Mouse (Mus musculus): ENCODE results near the gene Nicn1.
A peak's percentile ranks its signal among the peaks of the same experiment; 100 is the strongest.

Gene Nicn1

GRCm38 (mm10) chr9:108337848-108338550 lies 47.8 kb downstream of the Nicn1 start:
- DNase-seq (ENCODE audit: low spot score in 2 of 2) = no peak

GRCm38 (mm10) chr9:108338551-108338885 lies 48.3 kb downstream of the Nicn1 start:
- no peak for DNase-seq (ENCODE audit: low spot score in 2 of 2)

GRCm38 (mm10) chr9:108338886-108339781 lies 48.9 kb downstream of the Nicn1 start, which contains the start of gene Gpx1:
Gene Gpx1, plus strand, starts transcription at chr9:108338903.
- peak; percentile 92 for DNase-seq (ENCODE audit: low spot score in 2 of 2)

GRCm38 (mm10) chr9:108339886-108340257 lies 49.6 kb downstream of the Nicn1 start:
- no peak for DNase-seq (ENCODE audit: low spot score in 2 of 2)

- no peak for DNase-seq (ENCODE audit: low spot score in 2 of 2)
These were observed 50.3 kb downstream of the Nicn1 start for GRCm38 (mm10) chr9:108340258-108341138.

GRCm38 (mm10) chr9:108341139-108341475 lies 50.9 kb downstream of the Nicn1 start:
- DNase-seq (ENCODE audit: low spot score in 2 of 2) = no peak

- DNase-seq (ENCODE audit: low spot score in 2 of 2) = no peak
These were observed 51.6 kb downstream of the Nicn1 start for GRCm38 (mm10) chr9:108341801-108342200.

GRCm38 (mm10) chr9:108342301-108342831 lies 52.1 kb downstream of the Nicn1 start:
- DNase-seq (ENCODE audit: low spot score in 2 of 2) = no peak

- DNase-seq (ENCODE audit: low spot score in 2 of 2) = no peak
These were observed 53.1 kb downstream of the Nicn1 start for GRCm38 (mm10) chr9:108343331-108343730.

GRCm38 (mm10) chr9:108343835-108344234 lies 53.6 kb downstream of the Nicn1 start:
- DNase-seq (ENCODE audit: low spot score in 2 of 2) = no peak

- DNase-seq (ENCODE audit: low spot score in 2 of 2) = no peak
These were observed 54.2 kb downstream of the Nicn1 start for GRCm38 (mm10) chr9:108344471-108344870.
